Mouse (Mus musculus): ENCODE results near the gene Ksr2. TPM values are rescaled to one million over a fixed set of nuclear protein-coding genes. Genes with fewer than 3 reads are reported as not detected.
A peak's percentile ranks its signal among the peaks of the same experiment; 100 is the strongest.

The Ksr2 gene
- polyA plus RNA-seq, 1 experiment from 2014 or later, result 0.17 TPM

GRCm38 (mm10) chr5:117515396-117515795, 101.6 kb downstream of the Ksr2 start:
- no peak overlapping the region for H3K9ac ChIP-seq
- H3K27me3 ChIP-seq, result no peaks in the 10 kb centered on the region
- no peaks in the 10 kb centered on the region for H3K4me1 ChIP-seq
- H3K4me3 ChIP-seq, result no peak overlapping the region
- WGBS, result 86% methylated on average over 12 of the region's 12 CpGs
- H3K4me2 ChIP-seq, result no peak overlapping the region
- no peaks in the 10 kb centered on the region for H3K36me3 ChIP-seq
- no peak for ATAC-seq (ENCODE audit: insufficient number of reproducible peaks, low FRiP score, low TSS enrichment, low read depth)
- H3K27ac ChIP-seq, result no peak overlapping the region
- no peaks in the 10 kb centered on the region for H3K9me3 ChIP-seq

- Histone ChIP-seq H3K9ac (no peak overlapping the region), H3K27me3 (no peaks in the 10 kb centered on the region), H3K36me3 (no peaks in the 10 kb centered on the region), H3K4me2 (no peak overlapping the region), H3K9me3 (no peaks in the 10 kb centered on the region), H3K27ac (no peak overlapping the region), H3K4me3 (no peak overlapping the region), H3K4me1 (no peaks in the 10 kb centered on the region)
- ATAC-seq (ENCODE audit: insufficient number of reproducible peaks, low FRiP score, low TSS enrichment, low read depth), result no peak
- 76% methylated on average over 7 of the region's 7 CpGs for WGBS
Observed at GRCm38 (mm10) chr5:117515861-117516260, 102.1 kb downstream of the Ksr2 start.

GRCm38 (mm10) chr5:117516597-117516996, 102.8 kb downstream of the Ksr2 start:
- no peak for ATAC-seq (ENCODE audit: insufficient number of reproducible peaks, low FRiP score, low TSS enrichment, low read depth)
- H3K9ac ChIP-seq, result no peak overlapping the region
- H3K9me3 ChIP-seq, result no peaks in the 10 kb centered on the region
- H3K27me3 ChIP-seq, result no peaks in the 10 kb centered on the region
- H3K4me2 ChIP-seq, result no peak overlapping the region
- H3K4me1 ChIP-seq, result no peaks in the 10 kb centered on the region
- no peak overlapping the region for H3K4me3 ChIP-seq
- H3K27ac ChIP-seq, result no peak overlapping the region
- 5% methylated on average over 8 of the region's 8 CpGs for WGBS
- H3K36me3 ChIP-seq, result no peaks in the 10 kb centered on the region

- Histone ChIP-seq H3K9ac (no peak overlapping the region), H3K36me3 (no peaks in the 10 kb centered on the region), H3K4me2 (no peak overlapping the region), H3K27me3 (no peaks in the 10 kb centered on the region), H3K9me3 (no peaks in the 10 kb centered on the region), H3K27ac (no peak overlapping the region), H3K4me1 (no peaks in the 10 kb centered on the region), H3K4me3 (no peak overlapping the region)
- 28% methylated on average over 4 of the region's 4 CpGs for WGBS
- ATAC-seq (ENCODE audit: insufficient number of reproducible peaks, low FRiP score, low TSS enrichment, low read depth), result no peak
Observed at GRCm38 (mm10) chr5:117519858-117520495, 106.2 kb downstream of the Ksr2 start.

- Histone ChIP-seq H3K36me3 (no peaks in the 10 kb centered on the region), H3K4me3 (no peak overlapping the region), H3K27ac (no peak overlapping the region), H3K9me3 (no peaks in the 10 kb centered on the region), H3K27me3 (no peaks in the 10 kb centered on the region), H3K4me1 (no peaks in the 10 kb centered on the region), H3K4me2 (no peak overlapping the region), H3K9ac (no peak overlapping the region)
- 74% methylated on average over 4 of the region's 4 CpGs for WGBS
- ATAC-seq (ENCODE audit: insufficient number of reproducible peaks, low FRiP score, low TSS enrichment, low read depth), result no peak
Observed at GRCm38 (mm10) chr5:117521156-117521555, 107.4 kb downstream of the Ksr2 start.

GRCm38 (mm10) chr5:117521701-117522100, 107.9 kb downstream of the Ksr2 start:
- no peak overlapping the region for H3K9ac ChIP-seq
- H3K27me3 ChIP-seq, result no peaks in the 10 kb centered on the region
- no peak overlapping the region for H3K4me3 ChIP-seq
- no peak overlapping the region for H3K27ac ChIP-seq
- H3K9me3 ChIP-seq, result no peaks in the 10 kb centered on the region
- 81% methylated on average over 4 of the region's 4 CpGs for WGBS
- ATAC-seq (ENCODE audit: insufficient number of reproducible peaks, low FRiP score, low TSS enrichment, low read depth), result no peak
- no peaks in the 10 kb centered on the region for H3K36me3 ChIP-seq
- no peak overlapping the region for H3K4me2 ChIP-seq
- no peaks in the 10 kb centered on the region for H3K4me1 ChIP-seq

GRCm38 (mm10) chr5:117522471-117522870, 108.7 kb downstream of the Ksr2 start:
- H3K9ac ChIP-seq, result no peak overlapping the region
- no peak overlapping the region for H3K4me2 ChIP-seq
- H3K27me3 ChIP-seq, result no peaks in the 10 kb centered on the region
- no peaks in the 10 kb centered on the region for H3K36me3 ChIP-seq
- H3K9me3 ChIP-seq, result no peaks in the 10 kb centered on the region
- 73% methylated on average over 4 of the region's 4 CpGs for WGBS
- ATAC-seq (ENCODE audit: insufficient number of reproducible peaks, low FRiP score, low TSS enrichment, low read depth), result no peak
- no peak overlapping the region for H3K27ac ChIP-seq
- no peak overlapping the region for H3K4me3 ChIP-seq
- no peaks in the 10 kb centered on the region for H3K4me1 ChIP-seq

- Histone ChIP-seq H3K36me3 (no peaks in the 10 kb centered on the region), H3K27me3 (no peaks in the 10 kb centered on the region), H3K9me3 (no peaks in the 10 kb centered on the region), H3K4me2 (no peak overlapping the region), H3K27ac (no peak overlapping the region), H3K4me1 (no peaks in the 10 kb centered on the region), H3K9ac (no peak overlapping the region), H3K4me3 (no peak overlapping the region)
- WGBS, result 80% methylated on average over 10 of the region's 10 CpGs
- no peak for ATAC-seq (ENCODE audit: insufficient number of reproducible peaks, low FRiP score, low TSS enrichment, low read depth)
Observed at GRCm38 (mm10) chr5:117523010-117523409, 109.2 kb downstream of the Ksr2 start.

GRCm38 (mm10) chr5:117530991-117531390, 117.2 kb downstream of the Ksr2 start:
- Histone ChIP-seq H3K4me2 (no peak overlapping the region), H3K36me3 (no peaks in the 10 kb centered on the region), H3K4me3 (no peak overlapping the region), H3K27me3 (peaks cover 23% of the 10 kb centered on the region; the same call in 1 of the 2 replicates), H3K4me1 (peaks cover 19% of the 10 kb centered on the region), H3K9ac (no peak overlapping the region), H3K27ac (no peak overlapping the region), H3K9me3 (no peaks in the 10 kb centered on the region)
- ATAC-seq (ENCODE audit: insufficient number of reproducible peaks, low FRiP score, low TSS enrichment, low read depth), result no peak
- 14% methylated on average over 6 of the region's 6 CpGs for WGBS

GRCm38 (mm10) chr5:117539221-117539620, 125.4 kb downstream of the Ksr2 start:
- 84% methylated on average over 3 of the region's 3 CpGs for WGBS

GRCm38 (mm10) chr5:117541654-117542053, 127.9 kb downstream of the Ksr2 start:
- 0 out of 2 replicates have a peak, but pooled peaks cover 2% of the 10 kb centered on the region for H3K4me1 ChIP-seq
- H3K9ac ChIP-seq, result no peak overlapping the region
- H3K4me2 ChIP-seq, result no peak overlapping the region
- no peak for ATAC-seq (ENCODE audit: insufficient number of reproducible peaks, low FRiP score, low TSS enrichment, low read depth)
- no peaks in the 10 kb centered on the region for H3K27me3 ChIP-seq
- no peak overlapping the region for H3K27ac ChIP-seq
- no peak overlapping the region for H3K4me3 ChIP-seq
- 40% methylated on average over 8 of the region's 8 CpGs for WGBS
- H3K9me3 ChIP-seq, result no peaks in the 10 kb centered on the region
- H3K36me3 ChIP-seq, result no peaks in the 10 kb centered on the region

More at GRCm38 (mm10) chr5:117539221-117539620, 125.4 kb downstream of the Ksr2 start:
- Histone ChIP-seq H3K9ac (no peak overlapping the region), H3K4me1 (peaks cover 6% of the 10 kb centered on the region), H3K27me3 (peaks cover 11% of the 10 kb centered on the region; the same call in 1 of the 2 replicates), H3K9me3 (no peaks in the 10 kb centered on the region), H3K4me3 (no peak overlapping the region), H3K4me2 (no peak overlapping the region), H3K36me3 (no peaks in the 10 kb centered on the region), H3K27ac (no peak overlapping the region)
- no peak for ATAC-seq (ENCODE audit: insufficient number of reproducible peaks, low FRiP score, low TSS enrichment, low read depth)

GRCm38 (mm10) chr5:117546694-117547268, 133.0 kb downstream of the Ksr2 start:
- WGBS, result 65% methylated on average over 25 of the region's 25 CpGs
- ATAC-seq (ENCODE audit: insufficient number of reproducible peaks, low FRiP score, low TSS enrichment, low read depth), result no peak
- Histone ChIP-seq H3K36me3 (no peaks in the 10 kb centered on the region), H3K9me3 (no peaks in the 10 kb centered on the region), H3K4me3 (no peak overlapping the region), H3K4me2 (no peak overlapping the region), H3K4me1 (no peaks in the 10 kb centered on the region), H3K27ac (0 out of 2 replicates have a peak overlapping the region, but pooled peaks have one; percentile 7), H3K27me3 (no peaks in the 10 kb centered on the region), H3K9ac (no peak overlapping the region)
